Mouse (Mus musculus) kidney, postnatal 4 days (tissue): ENCODE results near the gene Mcrs1.

Experiments
- DNase-seq, 2 experiments: peaks; one replicate each; pipeline ENCODE4 v3.0.0; 2021; ENCODE audit warnings: mixed read lengths in 2 of 2

The Mcrs1 gene

DNA sequence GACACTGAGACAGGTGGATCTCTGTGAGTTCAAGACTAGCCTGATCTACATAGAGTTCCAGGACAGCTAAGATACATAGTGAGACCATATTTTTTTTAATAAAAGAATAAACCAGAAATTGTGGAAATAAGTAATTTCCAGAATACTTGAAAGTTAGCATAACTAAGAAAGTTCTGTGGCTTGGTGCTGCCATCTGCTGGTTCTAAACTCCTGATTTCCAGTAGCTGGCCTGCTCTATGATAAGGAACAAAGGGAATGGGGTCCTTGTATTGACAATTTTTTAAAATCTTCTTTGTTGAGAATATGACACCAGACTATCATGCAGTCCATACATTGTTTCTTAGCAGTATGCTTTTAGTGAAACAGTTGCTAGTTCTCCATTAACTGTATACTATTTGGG, 53.0 kb downstream of the Mcrs1 start:
- DNase-seq, result peak; percentile 75

GRCm38 (mm10) chr15:99195043-99195442, 56.7 kb downstream of the Mcrs1 start:
- no peak for DNase-seq

DNA sequence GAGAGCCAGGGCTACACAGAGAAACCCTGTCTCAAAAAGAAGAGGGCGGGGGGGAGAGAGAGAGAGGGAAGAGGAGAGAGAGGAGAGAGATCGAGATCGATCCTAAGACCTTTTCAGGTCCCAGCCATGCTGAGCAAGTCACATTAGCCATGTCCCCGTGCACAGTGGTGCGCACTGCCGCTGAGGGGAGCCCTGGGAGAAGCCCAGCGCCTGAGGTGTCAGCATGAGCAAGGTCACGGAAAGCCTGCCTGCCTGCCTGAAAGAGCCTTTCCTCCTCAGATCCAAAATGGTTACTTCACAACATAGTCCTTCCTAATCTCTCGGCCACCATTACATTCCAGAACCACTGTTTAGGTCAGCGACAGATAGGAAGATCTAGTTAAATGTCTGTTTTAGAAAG, 57.4 kb downstream of the Mcrs1 start:
- no peak for DNase-seq
